Mouse (Mus musculus) ovary, adult 18-20 months (tissue): Measurements from ENCODE around the gene Shank1.

ENCODE experiments used
- DNase-seq: peaks from one replicate; pipeline ENCODE4 v3.0.0; 2022; ENCODE audit warnings: low spot score, mixed read lengths

Gene Shank1

GRCm38 (mm10) chr7:44304775-44305641 is 5.0 kb upstream of the Shank1 start:
- peak; percentile 97 for DNase-seq

GRCm38 (mm10) chr7:44305686-44306085 is 4.4 kb upstream of the Shank1 start:
- DNase-seq = no peak

GRCm38 (mm10) chr7:44306516-44307240 is 3.4 kb upstream of the Shank1 start, which contains the start of gene Clec11a:
Gene Clec11a, minus strand, starts transcription at chr7:44306902.
- no peak for DNase-seq

- DNase-seq = no peak
Observed at GRCm38 (mm10) chr7:44307261-44308020, 2.6 kb upstream of the Shank1 start.

- no peak for DNase-seq
Observed at GRCm38 (mm10) chr7:44310285-44310877, 328 bp downstream of the Shank1 start.

- DNase-seq = peak; percentile 11
Observed at GRCm38 (mm10) chr7:44310878-44311712, 1.0 kb downstream of the Shank1 start.

- DNase-seq = no peak
Observed at GRCm38 (mm10) chr7:44311713-44312304, 1.8 kb downstream of the Shank1 start.

- DNase-seq = no peak
Observed at GRCm38 (mm10) chr7:44312484-44312883, 2.4 kb downstream of the Shank1 start.

- no peak for DNase-seq
Observed at GRCm38 (mm10) chr7:44317913-44318312, 7.9 kb downstream of the Shank1 start.

GRCm38 (mm10) chr7:44320886-44321285 is 10.8 kb downstream of the Shank1 start:
- no peak for DNase-seq

- DNase-seq = no peak
Observed at GRCm38 (mm10) chr7:44322290-44322689, 12.2 kb downstream of the Shank1 start.

- no peak for DNase-seq
Observed at GRCm38 (mm10) chr7:44326614-44327013, 16.6 kb downstream of the Shank1 start.

GRCm38 (mm10) chr7:44332336-44332735 is 22.3 kb downstream of the Shank1 start:
- no peak for DNase-seq

- DNase-seq = no peak
Observed at GRCm38 (mm10) chr7:44334139-44334538, 24.1 kb downstream of the Shank1 start.

GRCm38 (mm10) chr7:44335031-44335878 is 25.2 kb downstream of the Shank1 start:
- no peak for DNase-seq

GRCm38 (mm10) chr7:44336046-44337021 is 26.3 kb downstream of the Shank1 start:
- DNase-seq = no peak

- DNase-seq = no peak
Observed at GRCm38 (mm10) chr7:44337121-44337849, 27.2 kb downstream of the Shank1 start.

- no peak for DNase-seq
Observed at GRCm38 (mm10) chr7:44340226-44340625, 30.2 kb downstream of the Shank1 start.
